Mouse (Mus musculus): ENCODE measurements around the gene Acp1. TPM values are rescaled to one million over a fixed set of nuclear protein-coding genes. Genes with fewer than 3 reads are reported as not detected.

The Acp1 gene
- polyA plus RNA-seq, 1 experiment, result 41.3 TPM

DNA sequence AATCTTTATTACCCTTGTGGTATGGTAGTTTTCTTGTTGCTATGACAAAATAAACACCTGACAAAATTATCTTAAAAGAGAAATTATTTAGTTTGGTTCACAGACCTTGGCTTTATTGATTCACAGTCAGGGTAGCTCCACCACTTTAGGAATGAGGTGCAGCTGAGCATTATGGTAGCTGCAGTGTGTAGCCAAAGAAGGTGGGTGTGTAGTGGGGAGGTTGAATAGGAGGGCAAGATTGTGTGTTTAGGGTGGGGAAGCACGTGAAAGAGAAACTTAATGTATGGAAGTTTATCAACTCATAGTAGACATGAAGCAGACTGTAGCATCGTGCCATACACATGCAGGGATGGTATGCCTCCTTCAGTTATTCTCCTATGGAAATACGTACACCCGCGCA lies 55.2 kb downstream of the Acp1 start:
- Histone ChIP-seq H3K79me3 (ENCODE audit: low read depth) (no peaks in the 10 kb centered on the region), H3ac (ENCODE audit: control insufficient read depth, insufficient read length, low read depth) (no peak overlapping the region), H3K4me3 (ENCODE audit: insufficient read depth, poor library complexity, severe bottlenecking) (no peak overlapping the region), H3K36me3 (ENCODE audit: control insufficient read depth, insufficient read depth) (no peaks in the 10 kb centered on the region), H3K27me3 (ENCODE audit: control insufficient read depth, insufficient read depth, insufficient read length) (peaks cover 15% of the 10 kb centered on the region), H3K79me2 (ENCODE audit: control insufficient read depth, insufficient read depth) (no peaks in the 10 kb centered on the region)
- no peak for TF ChIP-seq CTCF (IDR thresholded peaks at IDR 0.05; ENCODE audit: control insufficient read depth, insufficient read depth, insufficient read length)
- no peak for TF ChIP-seq CEBPB (IDR thresholded peaks at IDR 0.05; ENCODE audit: low read depth)
- TF ChIP-seq MYOG (IDR thresholded peaks at IDR 0.05; ENCODE audit: control insufficient read depth, extremely low read depth, insufficient read length), result no peak
- no peak for TF ChIP-seq MAX (IDR thresholded peaks at IDR 0.05)
- TF ChIP-seq FOSL1 (IDR thresholded peaks at IDR 0.05; ENCODE audit: insufficient read depth, low read length, poor library complexity, severe bottlenecking), result no peak
- no peak for TF ChIP-seq USF1 (IDR thresholded peaks at IDR 0.05; ENCODE audit: low read depth)
- no peak for TF ChIP-seq MYOD1 (IDR thresholded peaks at IDR 0.05; ENCODE audit: control insufficient read depth, insufficient read length, low read depth)

DNA sequence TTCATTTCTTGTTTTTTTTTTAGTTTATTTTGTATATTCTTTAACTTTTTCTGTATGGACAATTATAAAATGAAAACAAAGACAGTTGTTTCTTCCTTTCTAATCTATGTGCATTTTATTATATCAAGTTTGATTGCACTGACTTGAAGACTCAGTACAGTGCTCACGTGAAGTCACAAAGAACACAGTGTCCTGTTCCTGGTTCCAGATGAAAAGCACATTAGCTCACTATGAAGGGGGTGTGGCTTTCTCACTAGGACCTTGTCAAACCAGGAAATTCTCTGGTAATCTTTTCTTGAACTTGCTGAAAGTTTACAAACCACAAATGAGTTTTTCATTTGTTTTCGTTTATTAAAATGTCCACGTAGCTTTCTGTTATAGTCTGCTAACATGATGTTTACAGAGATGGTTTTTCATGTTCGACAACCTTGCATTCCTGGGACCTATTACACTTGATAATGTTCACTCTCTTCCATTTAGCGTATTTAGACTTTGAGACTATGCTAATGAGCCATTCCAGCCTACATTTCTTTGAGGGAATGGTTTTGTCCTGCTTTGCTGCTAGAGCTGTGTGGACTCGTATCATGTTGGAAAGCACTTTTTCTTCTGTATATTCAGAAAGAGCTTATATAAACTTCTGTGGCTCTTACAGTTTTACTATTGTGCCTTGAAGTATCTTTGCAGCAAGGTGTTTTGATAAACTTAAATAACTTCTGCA lies 55.8 kb downstream of the Acp1 start:
- no peak overlapping the region for H3K4me3 ChIP-seq (ENCODE audit: insufficient read depth, poor library complexity, severe bottlenecking)
- TF ChIP-seq MYOD1 (IDR thresholded peaks at IDR 0.05; ENCODE audit: control insufficient read depth, insufficient read length, low read depth) (no peak), CEBPB (IDR thresholded peaks at IDR 0.05; ENCODE audit: low read depth) (no peak), MAX (IDR thresholded peaks at IDR 0.05) (no peak), MYOG (IDR thresholded peaks at IDR 0.05; ENCODE audit: control insufficient read depth, extremely low read depth, insufficient read length) (no peak), FOSL1 (IDR thresholded peaks at IDR 0.05; ENCODE audit: insufficient read depth, low read length, poor library complexity, severe bottlenecking) (no peak), USF1 (IDR thresholded peaks at IDR 0.05; ENCODE audit: low read depth) (no peak), CTCF (IDR thresholded peaks at IDR 0.05; ENCODE audit: control insufficient read depth, insufficient read depth, insufficient read length) (no peak)
- H3K36me3 ChIP-seq (ENCODE audit: control insufficient read depth, insufficient read depth), result no peaks in the 10 kb centered on the region
- no peaks in the 10 kb centered on the region for H3K79me3 ChIP-seq (ENCODE audit: low read depth)
- peaks cover 16% of the 10 kb centered on the region for H3K27me3 ChIP-seq (ENCODE audit: control insufficient read depth, insufficient read depth, insufficient read length)
- H3ac ChIP-seq (ENCODE audit: control insufficient read depth, insufficient read length, low read depth), result no peak overlapping the region
- no peaks in the 10 kb centered on the region for H3K79me2 ChIP-seq (ENCODE audit: control insufficient read depth, insufficient read depth)

DNA sequence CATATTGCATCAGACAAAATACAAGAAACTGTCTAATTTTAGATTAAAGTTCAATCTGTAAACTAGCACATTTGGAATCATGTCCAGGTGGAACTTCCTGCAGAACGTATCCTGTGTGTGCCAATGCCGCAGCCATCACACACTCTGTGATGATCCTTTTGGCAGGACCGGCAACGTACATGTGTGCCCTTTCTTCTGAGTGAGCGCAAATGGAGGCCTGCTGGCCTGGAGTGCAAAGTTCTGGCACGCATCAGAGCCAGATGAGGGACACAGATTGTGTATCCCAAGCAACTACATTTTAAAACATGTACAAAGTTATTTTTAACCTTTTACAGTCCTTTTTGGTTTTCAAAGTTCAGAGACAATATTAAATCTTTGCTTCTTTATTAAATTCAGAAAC lies 59.5 kb downstream of the Acp1 start:
- TF ChIP-seq MAX (IDR thresholded peaks at IDR 0.05), result no peak
- no peak for TF ChIP-seq MYOD1 (IDR thresholded peaks at IDR 0.05; ENCODE audit: control insufficient read depth, insufficient read length, low read depth)
- no peak for TF ChIP-seq FOSL1 (IDR thresholded peaks at IDR 0.05; ENCODE audit: insufficient read depth, low read length, poor library complexity, severe bottlenecking)
- TF ChIP-seq CTCF (IDR thresholded peaks at IDR 0.05; ENCODE audit: control insufficient read depth, insufficient read depth, insufficient read length), result no peak
- no peak for TF ChIP-seq MYOG (IDR thresholded peaks at IDR 0.05; ENCODE audit: control insufficient read depth, extremely low read depth, insufficient read length)
- no peak for TF ChIP-seq USF1 (IDR thresholded peaks at IDR 0.05; ENCODE audit: low read depth)
- no peak for TF ChIP-seq CEBPB (IDR thresholded peaks at IDR 0.05; ENCODE audit: low read depth)
- H3ac ChIP-seq (ENCODE audit: control insufficient read depth, insufficient read length, low read depth), result no peak overlapping the region

DNA sequence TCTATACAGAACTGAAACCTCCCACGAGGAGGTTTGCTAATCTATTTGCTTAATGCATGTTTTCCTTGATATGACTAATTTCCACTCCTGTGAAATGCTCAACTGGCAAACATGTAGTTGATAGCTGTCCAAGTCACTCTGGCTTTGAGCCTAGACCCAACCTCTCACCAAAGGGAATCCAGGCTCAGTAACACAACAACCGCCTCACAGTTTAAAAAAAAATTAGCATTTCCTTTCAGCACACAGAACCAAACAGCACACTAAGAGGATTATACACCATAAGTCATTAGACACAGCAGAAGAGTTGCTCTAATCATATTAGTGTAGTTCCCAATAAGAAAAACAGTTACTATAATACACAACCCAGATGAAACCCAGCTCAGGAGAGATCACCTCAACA lies 60.5 kb downstream of the Acp1 start:
- no peaks in the 10 kb centered on the region for H3K79me3 ChIP-seq (ENCODE audit: low read depth)
- no peaks in the 10 kb centered on the region for H3K79me2 ChIP-seq (ENCODE audit: control insufficient read depth, insufficient read depth)
- H3K27me3 ChIP-seq (ENCODE audit: control insufficient read depth, insufficient read depth, insufficient read length), result peaks cover 16% of the 10 kb centered on the region
- no peak overlapping the region for H3ac ChIP-seq (ENCODE audit: control insufficient read depth, insufficient read length, low read depth)
- H3K36me3 ChIP-seq (ENCODE audit: control insufficient read depth, insufficient read depth), result no peaks in the 10 kb centered on the region
- H3K4me3 ChIP-seq (ENCODE audit: insufficient read depth, poor library complexity, severe bottlenecking), result no peak overlapping the region
- TF ChIP-seq CTCF (IDR thresholded peaks at IDR 0.05; ENCODE audit: control insufficient read depth, insufficient read depth, insufficient read length) (no peak), USF1 (IDR thresholded peaks at IDR 0.05; ENCODE audit: low read depth) (no peak), FOSL1 (IDR thresholded peaks at IDR 0.05; ENCODE audit: insufficient read depth, low read length, poor library complexity, severe bottlenecking) (no peak), CEBPB (IDR thresholded peaks at IDR 0.05; ENCODE audit: low read depth) (no peak), MYOD1 (IDR thresholded peaks at IDR 0.05; ENCODE audit: control insufficient read depth, insufficient read length, low read depth) (no peak), MAX (IDR thresholded peaks at IDR 0.05) (no peak), MYOG (IDR thresholded peaks at IDR 0.05; ENCODE audit: control insufficient read depth, extremely low read depth, insufficient read length) (no peak)

More for the DNA sequence above, 59.5 kb downstream of the Acp1 start:
- Histone ChIP-seq H3K36me3 (ENCODE audit: control insufficient read depth, insufficient read depth) (no peaks in the 10 kb centered on the region), H3K4me3 (ENCODE audit: insufficient read depth, poor library complexity, severe bottlenecking) (no peak overlapping the region), H3K27me3 (ENCODE audit: control insufficient read depth, insufficient read depth, insufficient read length) (peaks cover 16% of the 10 kb centered on the region), H3K79me2 (ENCODE audit: control insufficient read depth, insufficient read depth) (no peaks in the 10 kb centered on the region), H3K79me3 (ENCODE audit: low read depth) (no peaks in the 10 kb centered on the region)

DNA sequence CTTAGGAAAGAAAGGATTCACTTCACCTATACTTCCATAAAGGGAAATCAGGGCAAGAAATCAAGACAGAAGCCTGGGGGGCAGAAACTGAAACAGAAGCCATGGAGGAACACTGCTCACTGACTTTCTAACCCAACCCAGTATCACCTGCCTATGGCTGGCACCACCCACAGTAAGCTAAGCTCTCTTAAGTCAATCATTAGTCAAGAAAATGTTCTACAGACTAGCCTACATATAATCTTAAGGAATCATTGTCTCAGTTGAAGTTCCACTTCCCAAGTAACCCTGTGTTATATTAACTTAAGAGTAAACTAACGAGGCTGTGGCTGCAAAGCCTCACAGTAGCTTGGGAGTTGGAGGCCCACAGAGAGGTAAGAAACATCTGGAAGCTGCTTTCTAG lies 62.9 kb downstream of the Acp1 start:
- H3K36me3 ChIP-seq (ENCODE audit: control insufficient read depth, insufficient read depth), result no peaks in the 10 kb centered on the region
- TF ChIP-seq MYOG (IDR thresholded peaks at IDR 0.05; ENCODE audit: control insufficient read depth, extremely low read depth, insufficient read length), result no peak
- TF ChIP-seq CTCF (IDR thresholded peaks at IDR 0.05; ENCODE audit: control insufficient read depth, insufficient read depth, insufficient read length), result no peak
- no peak for TF ChIP-seq FOSL1 (IDR thresholded peaks at IDR 0.05; ENCODE audit: insufficient read depth, low read length, poor library complexity, severe bottlenecking)
- no peak for TF ChIP-seq MYOD1 (IDR thresholded peaks at IDR 0.05; ENCODE audit: control insufficient read depth, insufficient read length, low read depth)
- TF ChIP-seq CEBPB (IDR thresholded peaks at IDR 0.05; ENCODE audit: low read depth), result no peak
- TF ChIP-seq MAX (IDR thresholded peaks at IDR 0.05), result no peak
- TF ChIP-seq USF1 (IDR thresholded peaks at IDR 0.05; ENCODE audit: low read depth), result no peak
- no peak overlapping the region for H3K4me3 ChIP-seq (ENCODE audit: insufficient read depth, poor library complexity, severe bottlenecking)
- no peaks in the 10 kb centered on the region for H3K79me3 ChIP-seq (ENCODE audit: low read depth)
- no peak overlapping the region for H3ac ChIP-seq (ENCODE audit: control insufficient read depth, insufficient read length, low read depth)
- H3K79me2 ChIP-seq (ENCODE audit: control insufficient read depth, insufficient read depth), result no peaks in the 10 kb centered on the region
- peaks cover 16% of the 10 kb centered on the region for H3K27me3 ChIP-seq (ENCODE audit: control insufficient read depth, insufficient read depth, insufficient read length)

Other genes starting within 250 kb of the Acp1 start
- not detected for gene Alkal2, start 27.3 kb downstream of the Acp1 start, polyA plus RNA-seq (2012; fragmentation: generic; extraction: Trizol)
- 1.4 TPM for gene Sh3yl1, start 79 bp upstream of the Acp1 start, polyA plus RNA-seq (2012; fragmentation: generic; extraction: Trizol)
- gene Fam110c, start 162.3 kb upstream of the Acp1 start, polyA plus RNA-seq (2012; fragmentation: generic; extraction: Trizol), result 0.90 TPM

All from C2C12 (cell line).